Mouse (Mus musculus) adrenal gland, adult 8-10 months (tissue): ENCODE results near the gene Fam83g. TPM values are rescaled to one million over a fixed set of nuclear protein-coding genes. Genes with fewer than 3 reads are reported as not detected.
A peak's percentile ranks its signal among the peaks of the same experiment; 100 is the strongest.

ENCODE experiments used
- DNase-seq: peaks from one replicate; pipeline ENCODE4 v3.0.0; 2022
- total RNA-seq, 4 experiments: library from RNA; stranded (reverse); gene quantifications; 2 replicates each; pipeline ENCODE4 v1.2.4; 2022

The Fam83g gene
- total RNA-seq, 4 experiments from 2014 or later: 1.7 to 2.9 (median 2.3) TPM

- DNase-seq: no peak
Observed at GRCm38 (mm10) chr11:61674839-61675159, 9.1 kb upstream of the Fam83g start.

- no peak for DNase-seq
Observed at GRCm38 (mm10) chr11:61675332-61675731, 8.6 kb upstream of the Fam83g start.

- no peak for DNase-seq
Observed at GRCm38 (mm10) chr11:61676216-61676854, 7.6 kb upstream of the Fam83g start.

GRCm38 (mm10) chr11:61677709-61678108 is 6.2 kb upstream of the Fam83g start:
- DNase-seq: no peak

GRCm38 (mm10) chr11:61679091-61679866 is 4.6 kb upstream of the Fam83g start:
- no peak for DNase-seq

- no peak for DNase-seq
Observed at GRCm38 (mm10) chr11:61685119-61685725, 1.3 kb downstream of the Fam83g start.

- no peak for DNase-seq
Observed at GRCm38 (mm10) chr11:61686141-61686540, 2.2 kb downstream of the Fam83g start.

- no peak for DNase-seq
Observed at GRCm38 (mm10) chr11:61686906-61687453, 3.1 kb downstream of the Fam83g start.

GRCm38 (mm10) chr11:61687595-61687994 is 3.7 kb downstream of the Fam83g start:
- DNase-seq: no peak

- no peak for DNase-seq
Observed at GRCm38 (mm10) chr11:61692996-61693395, 9.1 kb downstream of the Fam83g start.

- no peak for DNase-seq
Observed at GRCm38 (mm10) chr11:61698852-61699251, 15.0 kb downstream of the Fam83g start.

- DNase-seq: no peak
Observed at GRCm38 (mm10) chr11:61699460-61699859, 15.6 kb downstream of the Fam83g start.

- no peak for DNase-seq
Observed at GRCm38 (mm10) chr11:61699933-61700332, 16.0 kb downstream of the Fam83g start.

- DNase-seq: no peak
Observed at GRCm38 (mm10) chr11:61701696-61702095, 17.8 kb downstream of the Fam83g start.

- no peak for DNase-seq
Observed at GRCm38 (mm10) chr11:61702494-61702893, 18.6 kb downstream of the Fam83g start.

- no peak for DNase-seq
Observed at GRCm38 (mm10) chr11:61705581-61705980, 21.7 kb downstream of the Fam83g start.

- DNase-seq: no peak
Observed at GRCm38 (mm10) chr11:61706232-61706631, 22.3 kb downstream of the Fam83g start.

- no peak for DNase-seq
Observed at GRCm38 (mm10) chr11:61708928-61709327, 25.0 kb downstream of the Fam83g start.

- peak; percentile 80 for DNase-seq
Observed at GRCm38 (mm10) chr11:61713157-61713855, 29.4 kb downstream of the Fam83g start.

- peak; percentile 49 for DNase-seq
Observed at GRCm38 (mm10) chr11:61714346-61715117, 30.6 kb downstream of the Fam83g start.

GRCm38 (mm10) chr11:61715130-61715529 is 31.2 kb downstream of the Fam83g start:
- DNase-seq: no peak

- no peak for DNase-seq
Observed at GRCm38 (mm10) chr11:61717990-61718389, 34.1 kb downstream of the Fam83g start.
